Mouse (Mus musculus) CH12.LX (cell line): ENCODE results near the gene Pde9a. TPM values are rescaled to one million over a fixed set of nuclear protein-coding genes. Genes with fewer than 3 reads are reported as not detected.

Experiments used
- DNase-seq: peaks from one replicate; pipeline ENCODE4 v3.0.0-alpha.2; 2013; ENCODE audit errors: extremely low read depth
- H3K27ac ChIP-seq: 2 replicates; pipeline ENCODE4 v1.5.1; 2012; ENCODE audit warnings: low read depth, mild to moderate bottlenecking, control low read depth, moderate library complexity; ENCODE audit not compliant: insufficient read depth
- H3K27me3 ChIP-seq: replicated peaks from 2 replicates; pipeline ENCODE3; 2012; ENCODE audit warnings: inconsistent platforms
- H3K36me3 ChIP-seq, 2 experiments: replicated peaks in 1 of 2; 2 replicates each; pipeline versions ENCODE3 to v1.6.1; 2012; ENCODE audit warnings: inconsistent platforms in 1 of 2, low read length in 1 of 2, mild to moderate bottlenecking in 1 of 2, mixed read lengths in 1 of 2, moderate library complexity in 1 of 2; ENCODE audit not compliant: control insufficient read depth in 1 of 2, insufficient read depth in 1 of 2
- H3K4me1 ChIP-seq, 2 experiments: 2 replicates each; pipeline ENCODE4 v1.6.1; 2012; ENCODE audit warnings: inconsistent platforms in 1 of 2, moderate library complexity in 1 of 2; ENCODE audit not compliant: insufficient read depth in 2 of 2, control insufficient read depth in 1 of 2
- H3K4me2 ChIP-seq: 2 replicates; pipeline ENCODE4 v1.6.1; 2012; ENCODE audit warnings: low read depth, mild to moderate bottlenecking, control low read depth; ENCODE audit not compliant: poor library complexity, insufficient read depth, severe bottlenecking
- H3K4me3 ChIP-seq, 3 experiments: fragments of 150-350 bp in 1 of 3; sonication (generic) in 1 of 3; replicated peaks in 1 of 3; 2 replicates each; pipeline versions ENCODE3 to v1.5.1; 2011 to 2012; ENCODE audit warnings: low read depth in 2 of 3, low read length in 2 of 3, mild to moderate bottlenecking in 2 of 3, moderate library complexity in 2 of 3, control low read depth in 1 of 3, improper control_type of control experiment in 1 of 3, inconsistent platforms in 1 of 3, mixed read lengths in 1 of 3; ENCODE audit not compliant: poor library complexity in 1 of 3
- H3K79me2 ChIP-seq: replicated peaks from 2 replicates; pipeline ENCODE4 v1.6.1; 2012; ENCODE audit warnings: mild to moderate bottlenecking, moderate library complexity; ENCODE audit not compliant: control insufficient read depth, poor library complexity, insufficient read depth, severe bottlenecking; ENCODE audit errors: extremely low read depth
- H3K9ac ChIP-seq: 2 replicates; pipeline ENCODE4 v1.6.1; 2012; ENCODE audit warnings: low read depth, mild to moderate bottlenecking, control low read depth, moderate library complexity; ENCODE audit not compliant: insufficient read depth
- H3K9me3 ChIP-seq: replicated peaks from 2 replicates; pipeline ENCODE3; 2012; ENCODE audit warnings: low read length, inconsistent platforms, mixed read lengths
- BHLHE40 ChIP-seq: IDR thresholded peaks from 2 replicates; pipeline ENCODE4 v1.6.1; 2011; ENCODE audit warnings: mild to moderate bottlenecking, low read depth, low read length, improper control_type of control experiment
- CTCF ChIP-seq, 2 experiments: IDR thresholded peaks in 1 of 2; conservative IDR thresholded peaks in 1 of 2; 2 replicates each; pipeline ENCODE4 v1.5.1; 2011 to 2012; ENCODE audit warnings: low read depth in 2 of 2, low read length in 2 of 2, improper control_type of control experiment in 1 of 2, inconsistent platforms in 1 of 2, mild to moderate bottlenecking in 1 of 2, moderate library complexity in 1 of 2
- ELF1 ChIP-seq: IDR thresholded peaks from 2 replicates; pipeline ENCODE4 v1.6.1; 2014; ENCODE audit warnings: low read depth, mild to moderate bottlenecking, inconsistent platforms, low read length, improper control_type of control experiment
- ETS1 ChIP-seq: conservative IDR thresholded peaks from 2 replicates; pipeline ENCODE4 v1.6.1; 2012; ENCODE audit warnings: low read depth, mild to moderate bottlenecking, inconsistent platforms, low read length, improper control_type of control experiment, moderate library complexity
- HCFC1 ChIP-seq: IDR thresholded peaks from 2 replicates; pipeline ENCODE4 v1.6.1; 2012; ENCODE audit warnings: low read depth, mild to moderate bottlenecking, inconsistent platforms, low read length, improper control_type of control experiment
- JUND ChIP-seq: conservative IDR thresholded peaks from 2 replicates; pipeline ENCODE4 v1.6.1; 2011; ENCODE audit warnings: low read depth, low read length, improper control_type of control experiment
- MAFK ChIP-seq: IDR thresholded peaks from 2 replicates; pipeline ENCODE4 v1.6.1; 2011; ENCODE audit warnings: low read length, improper control_type of control experiment; ENCODE audit not compliant: insufficient replicate concordance
- MAX ChIP-seq: IDR thresholded peaks from 2 replicates; pipeline ENCODE4 v1.6.1; 2011; ENCODE audit warnings: low read length, improper control_type of control experiment
- MAZ ChIP-seq: IDR thresholded peaks from 2 replicates; pipeline ENCODE4 v1.6.1; 2012; ENCODE audit warnings: low read depth, mild to moderate bottlenecking, inconsistent platforms, low read length, improper control_type of control experiment, moderate library complexity
- MXI1 ChIP-seq: IDR thresholded peaks from 2 replicates; pipeline ENCODE4 v1.6.1; 2011; ENCODE audit warnings: mild to moderate bottlenecking, low read depth, low read length, improper control_type of control experiment
- NRF1 ChIP-seq: IDR thresholded peaks from 2 replicates; pipeline ENCODE4 v1.6.1; 2014; ENCODE audit warnings: low read depth, mild to moderate bottlenecking, inconsistent platforms, low read length, improper control_type of control experiment, moderate library complexity
- PAX5 ChIP-seq: IDR thresholded peaks from 2 replicates; pipeline ENCODE4 v1.6.1; 2012; ENCODE audit warnings: low read length, inconsistent platforms, mixed read lengths
- RAD21 ChIP-seq: IDR thresholded peaks from 2 replicates; pipeline ENCODE4 v1.6.1; 2011; ENCODE audit warnings: low read depth, mild to moderate bottlenecking, low read length, improper control_type of control experiment, moderate library complexity
- SIN3A ChIP-seq: IDR thresholded peaks from 2 replicates; pipeline ENCODE4 v1.6.1; 2012; ENCODE audit warnings: low read length, improper control_type of control experiment, inconsistent platforms
- TBP ChIP-seq: conservative IDR thresholded peaks from 2 replicates; pipeline ENCODE4 v1.6.1; 2011; ENCODE audit warnings: low read depth, low read length, improper control_type of control experiment
- ZC3H11A ChIP-seq: IDR thresholded peaks from 2 replicates; pipeline ENCODE4 v1.6.1; 2012; ENCODE audit warnings: low read depth, mild to moderate bottlenecking, inconsistent platforms, low read length, improper control_type of control experiment
- ZKSCAN1 ChIP-seq: IDR thresholded peaks from 2 replicates; pipeline ENCODE4 v1.6.1; 2012; ENCODE audit warnings: low read depth, inconsistent platforms, low read length, improper control_type of control experiment, borderline replicate concordance
- ZMIZ1 ChIP-seq: IDR thresholded peaks from 2 replicates; pipeline ENCODE4 v1.6.1; 2012; ENCODE audit warnings: low read depth, mild to moderate bottlenecking, inconsistent platforms, low read length, improper control_type of control experiment
- ZNF384 ChIP-seq: IDR thresholded peaks from 2 replicates; pipeline ENCODE4 v1.6.1; 2012; ENCODE audit warnings: low read depth, low read length, improper control_type of control experiment, inconsistent platforms
- dilution Hi-C: fragments of 300-500 bp; cut with MboI; formaldehyde crosslinking; loops from 2 replicates; pipeline ENCODE4 v1.14.3; 2020; ENCODE audit warnings: low sequenced_read_pairs; ENCODE audit not compliant: extremely low pct_unique_long_range_greater_than_20kb, extremely low pct_ligation_motif_present
- in situ Hi-C: fragments of 300-500 bp; cut with MboI; formaldehyde crosslinking; loops from 3 replicates; pipeline ENCODE4 v1.14.3; 2019; ENCODE audit warnings: low sequenced_read_pairs, low pct_ligation_motif_present, low pct_unique_long_range_greater_than_20kb, mixed read lengths
- polyA plus RNA-seq: library from polyadenylated mRNA; unstranded; fragments of >175 nt; gene quantifications from 2 replicates; pipeline ENCODE4 v1.2.1, GENCODE M21; 2012; ENCODE audit warnings: low read depth; ENCODE audit not compliant: insufficient read length
- total RNA-seq, 2 experiments: library from RNA; depleted of rRNA; stranded (reverse); fragments of 300-350 nt in 1 of 2; fragments of >200 nt in 1 of 2; gene quantifications; 2 replicates each; pipeline ENCODE4 v1.2.3; 2012 to 2014

Gene Pde9a
- total and polyA plus RNA-seq, 3 experiments: not detected

DNA sequence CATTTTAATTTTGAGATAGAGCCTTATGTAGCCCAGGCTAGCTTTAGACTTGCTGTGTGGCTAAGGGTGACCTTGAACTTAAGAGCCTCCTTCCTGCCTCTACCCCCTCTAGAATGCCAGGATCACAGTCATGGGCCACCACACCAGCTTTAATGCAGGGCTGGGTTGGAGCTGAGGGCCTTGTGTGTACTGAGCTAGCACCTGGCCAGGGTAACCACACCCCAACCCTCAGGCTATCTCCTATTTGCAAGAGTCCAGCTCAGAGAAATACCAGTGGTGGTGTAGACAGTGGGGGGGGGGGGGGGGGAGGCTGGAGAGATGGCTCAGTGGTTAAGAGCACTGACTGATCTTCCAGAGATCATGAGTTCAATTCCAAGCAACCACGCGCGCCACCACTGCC lies 139.8 kb downstream of the Pde9a start:
- DNase-seq: no peak
- TF ChIP-seq TBP (no peak), SIN3A (no peak), MXI1 (no peak), ELF1 (no peak), MAX (no peak), ZC3H11A (no peak), PAX5 (no peak), ETS1 (no peak), NRF1 (no peak), ZKSCAN1 (no peak), RAD21 (no peak), HCFC1 (no peak), MAFK (no peak), MAZ (no peak), CTCF (conservative IDR thresholded peaks at IDR 0.05 in 1 of 2, IDR thresholded peaks at IDR 0.05 in 1 of 2; ENCODE audit: low read depth in 2 of 2, low read length in 2 of 2) (no peak), ZNF384 (no peak), ZMIZ1 (no peak), JUND (no peak), BHLHE40 (no peak)
- TF ChIP-seq, all 38 proteins: peak for 0
- Histone ChIP-seq H3K9ac (no peak overlapping the region), H3K27ac (no peak overlapping the region), H3K4me3 (no peak overlapping the region), H3K79me2 (peaks cover 21% of the 10 kb centered on the region), H3K9me3 (no peaks in the 10 kb centered on the region), H3K27me3 (no peaks in the 10 kb centered on the region), H3K36me3 (peaks cover 45 to 81% of the 10 kb centered on the region in 2 experiments), H3K4me2 (no peak overlapping the region), H3K4me1 (peaks cover 0 to 43% of the 10 kb centered on the region in 2 experiments; a peak in 2 of 4 replicates)
- in situ Hi-C loops: no loop called here
- dilution Hi-C loops: no loop called here

Other genes with a start within 250 kb of the Pde9a start
- not detected in 2 replicates for gene Tff2, start 241.9 kb upstream of the Pde9a start, total RNA-seq (2012; rRNA removed)
- not detected in 2 replicates for gene Tff2, start 241.9 kb upstream of the Pde9a start, total RNA-seq (2014; rRNA removed)
- not detected in 2 replicates for gene Tff2, start 241.9 kb upstream of the Pde9a start, polyA plus RNA-seq
- gene Tff1, start 220.9 kb upstream of the Pde9a start, total RNA-seq (2012; rRNA removed): 1.1 and 2.2 TPM in 2 replicates
- 0.54 and 1.6 TPM in 2 replicates for gene Tff1, start 220.9 kb upstream of the Pde9a start, total RNA-seq (2014; rRNA removed)
- gene Tff1, start 220.9 kb upstream of the Pde9a start, polyA plus RNA-seq: 0.44 TPM in 1 of 2 replicates, not detected in the other
- gene Tmprss3, start 187.2 kb upstream of the Pde9a start, total RNA-seq (2012; rRNA removed): not detected in 2 replicates
- not detected in 2 replicates for gene Tmprss3, start 187.2 kb upstream of the Pde9a start, total RNA-seq (2014; rRNA removed)
- not detected in 2 replicates for gene Tmprss3, start 187.2 kb upstream of the Pde9a start, polyA plus RNA-seq
- gene Ubash3a, start 178.3 kb upstream of the Pde9a start, total RNA-seq (2012; rRNA removed): 0.08 TPM in 2 replicates
- not detected in 2 replicates for gene Ubash3a, start 178.3 kb upstream of the Pde9a start, total RNA-seq (2014; rRNA removed)
- 0.17 and 0.23 TPM in 2 replicates for gene Ubash3a, start 178.3 kb upstream of the Pde9a start, polyA plus RNA-seq
- not detected in 2 replicates for gene Rsph1, start 108.8 kb upstream of the Pde9a start, total RNA-seq (2012; rRNA removed)
- gene Rsph1, start 108.8 kb upstream of the Pde9a start, total RNA-seq (2014; rRNA removed): not detected in 2 replicates
- gene Rsph1, start 108.8 kb upstream of the Pde9a start, polyA plus RNA-seq: not detected in 2 replicates
- gene Slc37a1, start 99.4 kb upstream of the Pde9a start, total RNA-seq (2012; rRNA removed): 4.7 and 6.6 TPM in 2 replicates
- gene Slc37a1, start 99.4 kb upstream of the Pde9a start, total RNA-seq (2014; rRNA removed): 1.9 and 2.1 TPM in 2 replicates
- gene Slc37a1, start 99.4 kb upstream of the Pde9a start, polyA plus RNA-seq: 2.2 and 2.4 TPM in 2 replicates
- gene Wdr4, start 133.8 kb downstream of the Pde9a start, total RNA-seq (2012; rRNA removed): 56.2 and 72.4 TPM in 2 replicates
- gene Wdr4, start 133.8 kb downstream of the Pde9a start, total RNA-seq (2014; rRNA removed): 48.3 and 49.0 TPM in 2 replicates
- 51.4 and 61.7 TPM in 2 replicates for gene Wdr4, start 133.8 kb downstream of the Pde9a start, polyA plus RNA-seq
- gene Ndufv3, start 133.9 kb downstream of the Pde9a start, total RNA-seq (2012; rRNA removed): 357 and 409 TPM in 2 replicates
- gene Ndufv3, start 133.9 kb downstream of the Pde9a start, total RNA-seq (2014; rRNA removed): 298 and 303 TPM in 2 replicates
- 272 and 292 TPM in 2 replicates for gene Ndufv3, start 133.9 kb downstream of the Pde9a start, polyA plus RNA-seq
- gene Pknox1, start 178.5 kb downstream of the Pde9a start, total RNA-seq (2012; rRNA removed): 20.5 TPM in 2 replicates
- 22.3 and 25.7 TPM in 2 replicates for gene Pknox1, start 178.5 kb downstream of the Pde9a start, total RNA-seq (2014; rRNA removed)
- gene Pknox1, start 178.5 kb downstream of the Pde9a start, polyA plus RNA-seq: 15.1 and 16.7 TPM in 2 replicates